Comparison of ENCODE assay signal across 8 mouse cellular contexts in the genomic region with DNA sequence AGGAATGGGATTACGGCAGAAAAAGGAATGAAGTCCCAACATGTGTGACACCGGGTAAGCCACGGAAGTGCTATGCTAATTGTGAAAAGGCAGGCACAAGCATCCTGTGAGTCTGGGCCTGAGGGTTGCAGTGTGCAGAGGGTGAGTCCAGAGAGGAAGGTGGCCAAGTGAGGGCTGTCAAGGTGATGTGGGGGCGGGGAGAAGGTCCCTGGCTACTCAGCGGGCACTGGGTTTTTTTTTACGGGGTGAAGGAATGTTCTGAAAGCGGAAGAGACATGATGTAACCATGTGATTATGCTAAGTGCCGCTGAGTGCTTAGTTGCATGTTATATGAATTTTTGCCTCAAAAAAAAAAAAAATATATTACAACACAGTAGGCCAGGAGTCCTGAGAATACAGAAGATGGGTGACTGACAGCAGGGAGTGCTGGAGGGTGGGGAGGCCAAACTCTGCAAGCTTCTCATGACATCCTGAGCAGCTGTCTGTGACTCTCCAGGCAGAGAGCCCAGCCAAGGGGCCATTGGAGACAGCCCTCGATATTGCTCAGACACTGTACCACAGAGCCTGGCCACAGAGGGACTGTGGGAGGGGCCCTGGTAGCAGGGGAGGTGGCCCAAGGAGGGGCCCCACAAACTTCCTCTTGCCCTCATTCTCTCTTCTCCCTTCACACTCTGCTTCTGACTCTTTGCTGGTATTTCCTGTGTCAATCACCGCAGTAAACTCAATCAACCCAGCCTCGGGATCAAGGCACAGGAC. TPM values are rescaled to one million over a fixed set of nuclear protein-coding genes. Genes with fewer than 3 reads are reported as not detected.
DNase-seq lines count a peak whose midpoint lies in the region; ATAC-seq and TF ChIP-seq lines count a peak whose summit lies in the region.

No protein-coding gene starts in this region.

- peaks cover 58% of the 10 kb centered on the region for H3K4me1 ChIP-seq in thymus, adult 2 months (replicated peaks; ENCODE audit: control insufficient read depth, insufficient read depth, low read length)
- peaks cover 59% of the 10 kb centered on the region for H3K4me1 ChIP-seq in limb, embryonic 13.5 days
- no peaks in the 10 kb centered on the region for H3K4me1 ChIP-seq in midbrain, postnatal 0 days (ENCODE audit: insufficient read depth, low read length)

- no peaks in the 10 kb centered on the region for H3K27me3 ChIP-seq in thymus, adult 2 months (ENCODE audit: control insufficient read depth, insufficient read depth, low read length)
- H3K27me3 ChIP-seq in limb, embryonic 13.5 days: no peaks in the 10 kb centered on the region
- no peaks in the 10 kb centered on the region for H3K27me3 ChIP-seq in midbrain, postnatal 0 days (ENCODE audit: insufficient read depth, low read length)

- peak overlapping the region; percentile 4; the same call in 1 of the 2 replicates for H3K9ac ChIP-seq in limb, embryonic 13.5 days
- no peak overlapping the region for H3K9ac ChIP-seq in midbrain, postnatal 0 days (replicated peaks; ENCODE audit: low read length, poor library complexity, severe bottlenecking)

- peak overlapping the region; percentile 89 for H3K27ac ChIP-seq in thymus, adult 2 months (ENCODE audit: control insufficient read depth, insufficient read depth, low read length)
- H3K27ac ChIP-seq in limb, embryonic 13.5 days: peak overlapping the region; percentile 72; the same call in 1 of the 2 replicates
- no peak overlapping the region for H3K27ac ChIP-seq in midbrain, postnatal 0 days (ENCODE audit: low read depth, low read length)

- 0 out of 2 replicates have a peak overlapping the region, but pooled peaks have one; percentile 2 for H3K4me2 ChIP-seq in limb, embryonic 13.5 days (replicated peaks)
- H3K4me2 ChIP-seq in midbrain, postnatal 0 days (ENCODE audit: low read depth, low read length, poor library complexity, severe bottlenecking): no peak overlapping the region

- H3K9me3 ChIP-seq in limb, embryonic 13.5 days: no peaks in the 10 kb centered on the region
- no peaks in the 10 kb centered on the region for H3K9me3 ChIP-seq in midbrain, postnatal 0 days (ENCODE audit: low read length)

- H3K4me3 ChIP-seq in thymus, adult 2 months (ENCODE audit: control insufficient read depth, insufficient read depth, low read length): peak overlapping the region; percentile 13
- H3K4me3 ChIP-seq in limb, embryonic 13.5 days: no peak overlapping the region
- no peak overlapping the region for H3K4me3 ChIP-seq in midbrain, postnatal 0 days (ENCODE audit: low read depth, low read length)

- 22% methylated on average over 11 of the region's 11 CpGs for WGBS in thymus, adult 2 months
- 30% methylated on average over 11 of the region's 11 CpGs for WGBS in limb, embryonic 13.5 days
- 70% methylated on average over 11 of the region's 11 CpGs for WGBS in midbrain, postnatal 0 days

- H3K36me3 ChIP-seq in thymus, adult 2 months (ENCODE audit: control insufficient read depth, insufficient read depth, low read length): peaks cover 36% of the 10 kb centered on the region
- H3K36me3 ChIP-seq in limb, embryonic 13.5 days: peaks cover 36% of the 10 kb centered on the region
- peaks cover 8% of the 10 kb centered on the region for H3K36me3 ChIP-seq in midbrain, postnatal 0 days (ENCODE audit: insufficient read depth, low read length)

- peak; percentile 57 for DNase-seq in thymus, adult 2 months
- DNase-seq in thymus, adult 18-20 months: no peak
- peak; percentile 61 for DNase-seq in gastrocnemius, postnatal 25 days
- peak; percentile 19 for DNase-seq in midbrain, postnatal 0 days (ENCODE audit: low spot score)
- no peak for DNase-seq in urinary bladder, postnatal 25 days (ENCODE audit: low spot score)
- no peak for DNase-seq in embryo, embryonic 9.5 days (ENCODE audit: extremely low spot score)
- DNase-seq in right cerebral cortex, adult 18-20 months: no peak

- TF ChIP-seq POLR2A in thymus, adult 2 months (IDR thresholded peaks at IDR 0.05; ENCODE audit: control insufficient read depth, extremely low read depth, insufficient read depth, low read length, poor library complexity): 0 out of 2 replicates have a peak, but pooled peaks have one; percentile 12

- no peak for TF ChIP-seq CTCF in thymus, adult 2 months (IDR thresholded peaks at IDR 0.05; ENCODE audit: borderline replicate concordance, control insufficient read depth, extremely low read depth, insufficient read depth, low read length, poor library complexity)
- TF ChIP-seq CTCF in midbrain, postnatal 0 days (IDR thresholded peaks at IDR 0.05): no peak

- no peak for ATAC-seq in limb, embryonic 13.5 days (ENCODE audit: low FRiP score, low read depth)
- ATAC-seq in midbrain, postnatal 0 days (ENCODE audit: low FRiP score): no peak

RNA-seq across cellular contexts. Expression of gene Akna, which starts 4.1 kb away (rescaled TPM):
- 76.6 and 92.4 TPM in 2 replicates for polyA plus RNA-seq in thymus, adult 2 months (2012; rRNA removed)
- 1 to 10 TPM; 1.1 to 1.4 TPM for total RNA-seq in gastrocnemius, postnatal 25 days (2021)
- 8.5 and 8.6 TPM in 2 replicates for polyA plus RNA-seq in limb, embryonic 13.5 days (2015; fragmentation: Nextera tagmentation; extraction: Ambion mirVana)
- 4.4 and 5.3 TPM in 2 replicates for total RNA-seq in midbrain, postnatal 0 days (2014; rRNA removed)
- 1.9 and 2.1 TPM in 2 replicates for polyA plus RNA-seq in midbrain, postnatal 0 days (2015; fragmentation: Nextera tagmentation; extraction: Ambion mirVana)

RNA-seq across cellular contexts. Expression of gene Orm2, which starts 36.8 kb away (rescaled TPM):
- 0.31 and 0.38 TPM in 2 replicates for polyA plus RNA-seq in thymus, adult 2 months (2012; rRNA removed)
- 1 to 10 TPM in 1 of 2 experiments, not detected in 1; 1.8 TPM for total RNA-seq in gastrocnemius, postnatal 25 days (2021)
- polyA plus RNA-seq in limb, embryonic 13.5 days (2015; fragmentation: Nextera tagmentation; extraction: Ambion mirVana): not detected in 2 replicates
- not detected in 2 replicates for total RNA-seq in midbrain, postnatal 0 days (2014; rRNA removed)
- not detected in 2 replicates for polyA plus RNA-seq in midbrain, postnatal 0 days (2015; fragmentation: Nextera tagmentation; extraction: Ambion mirVana)

RNA-seq across cellular contexts. Expression of gene Orm3, which starts 43.1 kb away (rescaled TPM):
- polyA plus RNA-seq in thymus, adult 2 months (2012; rRNA removed): 0.18 and 0.28 TPM in 2 replicates
- total RNA-seq in gastrocnemius, postnatal 25 days (2021): under 1 TPM in 1 of 2 experiments, not detected in 1; 0.38 TPM
- polyA plus RNA-seq in limb, embryonic 13.5 days (2015; fragmentation: Nextera tagmentation; extraction: Ambion mirVana): not detected in 2 replicates
- not detected in 2 replicates for total RNA-seq in midbrain, postnatal 0 days (2014; rRNA removed)
- polyA plus RNA-seq in midbrain, postnatal 0 days (2015; fragmentation: Nextera tagmentation; extraction: Ambion mirVana): not detected in 2 replicates

RNA-seq across cellular contexts. Expression of gene Orm1, which starts 54.7 kb away (rescaled TPM):
- 3.5 and 5.3 TPM in 2 replicates for polyA plus RNA-seq in thymus, adult 2 months (2012; rRNA removed)
- 10 to 100 TPM in 1 of 2 experiments, under 1 TPM in 1; 0.38 to 13.6 TPM for total RNA-seq in gastrocnemius, postnatal 25 days (2021)
- not detected in 2 replicates for polyA plus RNA-seq in limb, embryonic 13.5 days (2015; fragmentation: Nextera tagmentation; extraction: Ambion mirVana)
- total RNA-seq in midbrain, postnatal 0 days (2014; rRNA removed): not detected in 2 replicates
- polyA plus RNA-seq in midbrain, postnatal 0 days (2015; fragmentation: Nextera tagmentation; extraction: Ambion mirVana): not detected in 2 replicates

Comparison
In these comparisons a context has a peak if more than half of its experiments do, and no peak if none do; other contexts are left out.
1. DNase-seq: peak in thymus, adult 2 months (single experiment), gastrocnemius, postnatal 25 days (single experiment) and midbrain, postnatal 0 days (single experiment); none in thymus, adult 18-20 months (0 of 2), urinary bladder, postnatal 25 days (single experiment), embryo, embryonic 9.5 days (single experiment) and right cerebral cortex, adult 18-20 months (single experiment).